Mouse (Mus musculus): ENCODE results near the gene Aqp5.

Aqp5 gene

DNA sequence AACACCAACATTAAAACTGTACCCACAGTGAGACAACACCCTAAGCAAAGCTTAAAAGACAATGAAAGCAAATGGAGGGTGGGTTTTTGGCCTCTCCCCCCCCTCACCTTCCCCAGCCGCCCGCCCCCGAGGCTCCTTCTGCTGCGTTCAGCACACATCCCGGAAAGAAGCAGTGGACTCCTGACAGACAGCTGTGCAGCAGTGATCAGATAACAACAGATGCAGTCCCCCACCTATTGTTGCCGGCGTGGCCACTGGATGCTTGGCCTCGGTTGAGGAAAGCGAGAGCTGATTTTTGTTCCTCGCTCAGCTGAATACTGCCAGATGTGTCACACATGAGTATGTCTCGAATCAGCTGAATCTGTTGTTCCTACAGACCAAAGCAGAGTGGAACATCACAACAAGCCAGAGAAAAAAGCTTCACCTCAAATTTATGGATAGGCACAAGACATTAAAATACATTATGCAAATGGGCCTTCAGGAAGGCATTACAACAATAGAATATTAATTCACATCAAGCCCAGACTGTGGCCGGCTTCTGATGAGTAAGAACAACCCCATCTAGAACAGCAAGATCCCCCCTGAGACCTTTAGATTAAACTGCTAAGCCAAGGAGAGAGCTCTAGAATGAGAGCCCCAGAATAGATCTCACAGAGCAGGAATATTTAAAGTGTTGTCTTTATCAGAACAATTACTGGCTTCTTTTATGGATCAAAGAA lies 47.0 kb downstream of the Aqp5 start:
- no peak for DNase-seq (ENCODE audit: low read depth, low spot score)

- DNase-seq (ENCODE audit: low read depth, low spot score), result no peak
Observed at GRCm38 (mm10) chr15:99638124-99638485, 47.5 kb downstream of the Aqp5 start.

DNA sequence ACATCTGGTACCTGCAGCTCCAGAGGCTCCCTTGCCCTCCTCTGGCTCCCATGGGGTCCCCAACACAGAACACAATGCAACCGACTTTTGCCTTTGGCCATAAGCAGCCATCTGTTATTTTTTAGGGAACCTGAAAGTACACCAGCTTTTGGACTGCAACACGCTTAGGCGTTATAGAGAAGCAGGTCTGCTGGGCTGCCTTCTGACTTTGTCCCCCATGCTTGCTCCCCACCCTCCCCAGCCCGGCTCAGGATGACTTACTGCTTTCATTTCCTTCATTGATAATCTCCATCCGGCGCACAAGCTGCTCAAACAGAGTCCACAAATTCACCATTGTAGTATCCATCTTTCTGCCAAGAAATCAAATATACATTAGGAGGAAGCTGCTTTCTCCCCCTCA lies 52.0 kb downstream of the Aqp5 start:
- no peak for DNase-seq (ENCODE audit: low read depth, low spot score)

GRCm38 (mm10) chr15:99643832-99644231 lies 53.2 kb downstream of the Aqp5 start:
- no peak for DNase-seq (ENCODE audit: low read depth, low spot score)
